Mouse (Mus musculus): Measurements from ENCODE around the gene Usp1. TPM values are rescaled to one million over a fixed set of nuclear protein-coding genes. Genes with fewer than 3 reads are reported as not detected.
"Not testable (repeated sequence)": the region's sequence is repeated elsewhere in the genome, so short reads cannot be mapped to it uniquely, and the experiment has no call there.

Usp1 gene
- total RNA-seq, 1 experiment from 2014 or later: 215 TPM

- ATAC-seq (replicated peaks; ENCODE audit: low read depth, poor library complexity, severe bottlenecking): 0 out of 2 replicates have a peak, but pooled peaks have one; percentile 11
Measured at GRCm38 (mm10) chr4:98978288-98978687, 54.7 kb downstream of the Usp1 start.

GRCm38 (mm10) chr4:98978693-98979092 lies 55.1 kb downstream of the Usp1 start:
- ATAC-seq (replicated peaks; ENCODE audit: low read depth, poor library complexity, severe bottlenecking): no peak

- ATAC-seq (replicated peaks; ENCODE audit: low read depth, poor library complexity, severe bottlenecking): not testable (repeated sequence)
Measured at GRCm38 (mm10) chr4:98979976-98980375, 56.4 kb downstream of the Usp1 start.

GRCm38 (mm10) chr4:98984701-98985100 lies 61.1 kb downstream of the Usp1 start:
- ATAC-seq (replicated peaks; ENCODE audit: low read depth, poor library complexity, severe bottlenecking): no peak

Other genes with a start within 250 kb of the Usp1 start
- not detected in 2 replicates for gene L1td1, start 197.1 kb upstream of the Usp1 start, total RNA-seq (2017)
- not detected in 2 replicates for gene Kank4, start 106.3 kb upstream of the Usp1 start, total RNA-seq (2017)
- not detected in 2 replicates for gene I0C0044D17Rik, start 100.0 kb upstream of the Usp1 start, total RNA-seq (2017)
- gene Angptl3, start 107.1 kb downstream of the Usp1 start, total RNA-seq (2017): 0.27 and 1.1 TPM in 2 replicates
- gene Dock7, start 197.1 kb downstream of the Usp1 start, total RNA-seq (2017): 28.5 and 37.9 TPM in 2 replicates